Mouse (Mus musculus): ENCODE data around the gene Nr1d2. TPM values are rescaled to one million over a fixed set of nuclear protein-coding genes. Genes with fewer than 3 reads are reported as not detected.

Gene Nr1d2
- 0.52 and 0.85 TPM in 2 replicates for polyA plus RNA-seq (2012; rRNA removed)
- polyA plus RNA-seq (2014; fragmentation: Nextera tagmentation; extraction: Ambion mirVana): 1.3 and 1.4 TPM in 2 replicates

GRCm38 (mm10) chr14:18238750-18239731, at the start of gene Nr1d2:
Gene Nr1d2 (minus strand): TSS chr14:18239127.
- Histone ChIP-seq H3K4me1 (replicated peaks; ENCODE audit: control insufficient read depth in 2 of 2, insufficient read depth in 2 of 2, low read length in 1 of 2) (peaks cover 0 to 8% of the 10 kb centered on the region in 2 experiments; a peak in 3 of 4 replicates), H3K9me3 (ENCODE audit: control insufficient read depth, low read length) (no peaks in the 10 kb centered on the region), H3K36me3 (replicated peaks; ENCODE audit: control insufficient read depth, insufficient read depth, low read depth) (no peaks in the 10 kb centered on the region), H3K4me3 (ENCODE audit: insufficient read depth in 1 of 2, low read depth in 2 of 2, low read length in 2 of 2) (peak within 1 kb of the TSS; percentile 71 to 77), H3K4me2 (ENCODE audit: low read depth) (peak within 1 kb of the TSS; percentile 88), H3K9ac (replicated peaks) (peak within 1 kb of the TSS; percentile 56), H3K27me3 (ENCODE audit: control insufficient read depth, insufficient read depth, low read length) (no peaks in the 10 kb centered on the region), H3K27ac (no peak within 1 kb of the TSS)
- TF ChIP-seq CTCF (IDR thresholded peaks at IDR 0.05; ENCODE audit: low read depth) (no peak; the same call in 1 of the 2 replicates), EP300 (IDR thresholded peaks at IDR 0.05; ENCODE audit: low read depth) (no peak)
- ATAC-seq (ENCODE audit: insufficient read depth) (peak; percentile 83), DNase-seq (ENCODE audit: low read depth in 3 of 3, low spot score in 3 of 3) (peak; percentile 83 to 88 (median 85))
- WGBS (ENCODE audit: insufficient replicate concordance): under 1% methylated on average over 64 of the region's 66 CpGs

DNA sequence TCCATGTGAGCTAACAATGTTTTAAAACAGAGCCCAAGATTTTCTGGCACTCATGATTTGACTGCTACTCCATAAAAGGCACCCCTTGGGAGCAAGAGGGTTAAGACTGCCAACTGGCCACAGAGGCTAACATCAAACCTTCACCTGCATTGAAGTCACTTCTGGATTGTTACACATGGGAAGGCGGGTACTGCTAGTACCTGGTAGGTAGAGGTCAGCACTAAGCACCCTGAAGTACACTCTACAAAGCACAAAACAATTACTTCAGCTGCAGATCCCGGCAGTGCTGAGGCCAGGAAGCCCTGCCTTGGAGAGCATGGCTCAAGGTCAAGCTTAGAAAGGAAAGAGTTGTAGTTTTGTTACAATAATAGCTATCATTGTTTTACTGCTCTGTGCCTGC, 48.5 kb upstream of the Nr1d2 start:
- ATAC-seq (ENCODE audit: insufficient read depth) (no peak), DNase-seq (ENCODE audit: low read depth in 3 of 3, low spot score in 3 of 3) (no peak)
- Histone ChIP-seq H3K9me3 (ENCODE audit: control insufficient read depth, low read length) (no peaks in the 10 kb centered on the region), H3K4me3 (ENCODE audit: insufficient read depth in 1 of 2, low read depth in 2 of 2, low read length in 2 of 2) (no peak overlapping the region), H3K9ac (replicated peaks) (no peak overlapping the region), H3K4me2 (ENCODE audit: low read depth) (no peak overlapping the region), H3K27me3 (ENCODE audit: control insufficient read depth, insufficient read depth, low read length) (no peaks in the 10 kb centered on the region), H3K36me3 (replicated peaks; ENCODE audit: control insufficient read depth, insufficient read depth, low read depth) (no peaks in the 10 kb centered on the region), H3K27ac (no peak overlapping the region), H3K4me1 (replicated peaks; ENCODE audit: control insufficient read depth in 2 of 2, insufficient read depth in 2 of 2, low read length in 1 of 2) (no peaks in the 10 kb centered on the region)
- TF ChIP-seq CTCF (IDR thresholded peaks at IDR 0.05; ENCODE audit: low read depth) (no peak), EP300 (IDR thresholded peaks at IDR 0.05; ENCODE audit: low read depth) (no peak)
- WGBS (ENCODE audit: insufficient replicate concordance): 70% methylated on average over 2 of the region's 2 CpGs

DNA sequence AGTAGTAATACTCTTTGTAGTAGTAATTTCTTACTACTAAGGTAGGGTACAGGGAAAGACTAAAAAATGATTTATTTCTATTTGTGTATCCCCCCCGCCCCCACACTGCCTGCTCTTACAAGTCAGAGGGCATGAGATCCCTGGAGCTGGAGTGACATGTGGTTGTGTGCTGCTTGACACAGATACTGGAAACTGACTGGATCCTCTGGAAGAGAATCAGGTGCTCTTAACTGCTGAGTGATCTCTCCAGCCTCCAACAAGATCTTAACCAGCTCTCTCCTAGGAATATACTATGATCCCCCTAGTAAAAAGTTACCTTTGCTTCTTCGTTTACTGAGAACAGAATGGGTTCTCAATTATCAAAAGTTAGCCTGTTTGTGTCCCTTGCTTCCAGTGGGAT, 47.5 kb upstream of the Nr1d2 start:
- H3K27ac ChIP-seq: no peak overlapping the region
- H3K36me3 ChIP-seq (replicated peaks; ENCODE audit: control insufficient read depth, insufficient read depth, low read depth): no peaks in the 10 kb centered on the region
- no peaks in the 10 kb centered on the region for H3K9me3 ChIP-seq (ENCODE audit: control insufficient read depth, low read length)
- no peak overlapping the region for H3K4me3 ChIP-seq (ENCODE audit: insufficient read depth in 1 of 2, low read depth in 2 of 2, low read length in 2 of 2)
- H3K4me1 ChIP-seq (replicated peaks; ENCODE audit: control insufficient read depth in 2 of 2, insufficient read depth in 2 of 2, low read length in 1 of 2): no peaks in the 10 kb centered on the region
- 74% methylated on average over 2 of the region's 2 CpGs for WGBS (ENCODE audit: insufficient replicate concordance)
- DNase-seq (ENCODE audit: low read depth in 3 of 3, low spot score in 3 of 3) (no peak), ATAC-seq (ENCODE audit: insufficient read depth) (no peak)
- no peaks in the 10 kb centered on the region for H3K27me3 ChIP-seq (ENCODE audit: control insufficient read depth, insufficient read depth, low read length)
- H3K9ac ChIP-seq (replicated peaks): no peak overlapping the region
- H3K4me2 ChIP-seq (ENCODE audit: low read depth): no peak overlapping the region
- TF ChIP-seq EP300 (IDR thresholded peaks at IDR 0.05; ENCODE audit: low read depth) (no peak), CTCF (IDR thresholded peaks at IDR 0.05; ENCODE audit: low read depth) (no peak)

DNA sequence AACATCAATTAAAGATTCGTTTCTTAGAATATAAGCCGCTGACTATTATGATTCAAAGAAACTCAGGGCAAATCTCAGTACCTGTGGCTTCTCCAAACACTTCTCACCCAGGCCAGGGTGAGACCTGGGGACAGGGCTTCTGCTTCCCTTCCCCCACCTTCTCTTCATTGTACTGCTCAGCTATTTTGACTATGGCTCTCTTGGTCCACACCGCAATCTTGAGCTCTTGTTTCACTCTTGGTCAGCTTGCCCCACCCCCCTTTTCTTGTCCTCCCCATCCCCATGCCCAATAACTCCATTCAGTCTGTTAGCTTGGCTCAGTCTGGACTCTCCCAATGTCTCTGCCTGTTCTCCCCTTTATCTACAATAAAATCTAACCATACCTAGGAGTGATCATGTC, 46.5 kb upstream of the Nr1d2 start:
- Histone ChIP-seq H3K4me1 (replicated peaks; ENCODE audit: control insufficient read depth in 2 of 2, insufficient read depth in 2 of 2, low read length in 1 of 2) (no peaks in the 10 kb centered on the region), H3K9ac (replicated peaks) (no peak overlapping the region), H3K4me2 (ENCODE audit: low read depth) (no peak overlapping the region), H3K36me3 (replicated peaks; ENCODE audit: control insufficient read depth, insufficient read depth, low read depth) (no peaks in the 10 kb centered on the region; the same call in 1 of the 2 replicates), H3K27ac (no peak overlapping the region), H3K27me3 (ENCODE audit: control insufficient read depth, insufficient read depth, low read length) (no peaks in the 10 kb centered on the region), H3K9me3 (ENCODE audit: control insufficient read depth, low read length) (no peaks in the 10 kb centered on the region), H3K4me3 (ENCODE audit: insufficient read depth in 1 of 2, low read depth in 2 of 2, low read length in 2 of 2) (no peak overlapping the region)
- TF ChIP-seq EP300 (IDR thresholded peaks at IDR 0.05; ENCODE audit: low read depth) (no peak), CTCF (IDR thresholded peaks at IDR 0.05; ENCODE audit: low read depth) (no peak)
- no peak for DNase-seq (ENCODE audit: low read depth in 3 of 3, low spot score in 3 of 3)
- ATAC-seq (ENCODE audit: insufficient read depth): no peak
- WGBS (ENCODE audit: insufficient replicate concordance): 82% methylated on average over 3 of the region's 3 CpGs

DNA sequence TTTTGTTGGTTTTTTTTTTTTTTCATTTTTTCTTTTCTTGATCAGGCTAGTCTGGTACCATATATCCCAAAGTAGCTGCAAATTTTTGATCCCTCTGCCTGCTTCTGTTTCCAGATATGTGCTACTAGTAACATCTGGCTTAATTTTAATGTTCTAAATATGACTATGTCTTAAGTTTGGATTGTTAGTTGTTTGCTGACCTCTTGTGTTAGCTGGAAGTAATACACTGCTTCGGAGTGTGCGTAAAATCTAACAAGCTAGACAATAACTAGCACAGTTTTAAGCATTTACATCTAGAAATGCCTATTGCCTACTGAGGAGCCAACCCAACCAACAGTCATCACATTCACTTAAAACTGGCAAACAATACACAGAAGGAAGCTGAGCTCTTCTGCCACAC, 45.7 kb upstream of the Nr1d2 start:
- DNase-seq (ENCODE audit: low read depth in 3 of 3, low spot score in 3 of 3) (no peak), ATAC-seq (ENCODE audit: insufficient read depth) (no peak)
- Histone ChIP-seq H3K27ac (no peak overlapping the region), H3K4me1 (replicated peaks; ENCODE audit: control insufficient read depth in 2 of 2, insufficient read depth in 2 of 2, low read length in 1 of 2) (no peaks in the 10 kb centered on the region), H3K36me3 (replicated peaks; ENCODE audit: control insufficient read depth, insufficient read depth, low read depth) (no peaks in the 10 kb centered on the region; the same call in none of the 2 replicates), H3K9ac (replicated peaks) (no peak overlapping the region), H3K27me3 (ENCODE audit: control insufficient read depth, insufficient read depth, low read length) (no peaks in the 10 kb centered on the region), H3K4me3 (ENCODE audit: insufficient read depth in 1 of 2, low read depth in 2 of 2, low read length in 2 of 2) (no peak overlapping the region), H3K4me2 (ENCODE audit: low read depth) (no peak overlapping the region), H3K9me3 (ENCODE audit: control insufficient read depth, low read length) (no peaks in the 10 kb centered on the region)
- WGBS (ENCODE audit: insufficient replicate concordance): 74% methylated on average over 2 of the region's 2 CpGs
- TF ChIP-seq EP300 (IDR thresholded peaks at IDR 0.05; ENCODE audit: low read depth) (no peak), CTCF (IDR thresholded peaks at IDR 0.05; ENCODE audit: low read depth) (peak; percentile 37; the same call in 1 of the 2 replicates)

All from liver, embryonic 14.5 days (tissue).